In genomic region chr9:40320879-40321667, GRCm38 (mm10) we compare ENCODE assay signal across 7 mouse cellular contexts. TPM values are rescaled to one million over a fixed set of nuclear protein-coding genes. Genes with fewer than 3 reads are reported as not detected.
DNase-seq lines count a peak whose midpoint lies in the region; ATAC-seq and TF ChIP-seq lines count a peak whose summit lies in the region.

No protein-coding gene starts in this region.

- no peaks in the 10 kb centered on the region for H3K27me3 ChIP-seq in heart, postnatal 0 days (ENCODE audit: control insufficient read depth, insufficient read depth, low read length)

- H3K4me1 ChIP-seq in heart, postnatal 0 days (ENCODE audit: control insufficient read depth, insufficient read depth) = peaks cover 29% of the 10 kb centered on the region

- DNase-seq in MN1 (ENCODE audit: low spot score) = peak; percentile 95
- peak; percentile 89 for DNase-seq in adrenal gland, postnatal 10 days
- DNase-seq in fibroblast of lung, adult 2 months (ENCODE audit: low read depth) = peak; percentile 95
- DNase-seq in heart, postnatal 0 days (ENCODE audit: low spot score) = peak; percentile 82
- DNase-seq in kidney, postnatal 10 days = peak; percentile 88
- peak; percentile 89 for DNase-seq in lung, postnatal 25 days (ENCODE audit: low spot score)
- peak; percentile 34 to 81 for DNase-seq in urinary bladder, adult 18-20 months (ENCODE audit: low spot score in 2 of 2)

- no peaks in the 10 kb centered on the region for H3K9me3 ChIP-seq in heart, postnatal 0 days (replicated peaks; ENCODE audit: control insufficient read depth, low read length)

- 0 out of 2 replicates have a peak overlapping the region, but pooled peaks have one; percentile 8 for H3K4me2 ChIP-seq in heart, postnatal 0 days (ENCODE audit: low read depth, low read length)

- peak; percentile 85 for ATAC-seq in heart, postnatal 0 days (ENCODE audit: insufficient read depth, low read depth)

- no peak overlapping the region for H3K4me3 ChIP-seq in heart, postnatal 0 days (ENCODE audit: low read depth, low read length)

- peak; percentile 78; the same call in 1 of the 2 replicates for TF ChIP-seq EP300 in heart, postnatal 0 days (IDR thresholded peaks at IDR 0.05; ENCODE audit: low read depth)

- H3K36me3 ChIP-seq in heart, postnatal 0 days (replicated peaks; ENCODE audit: control insufficient read depth, insufficient read depth, low read length) = no peaks in the 10 kb centered on the region

- TF ChIP-seq CTCF in heart, postnatal 0 days (IDR thresholded peaks at IDR 0.05; ENCODE audit: low read depth) = no peak

- whole genome bisulfite sequencing in heart, postnatal 0 days = 39% methylated on average over 12 of the region's 12 CpGs

- peak overlapping the region; percentile 28; the same call in 1 of the 2 replicates for H3K27ac ChIP-seq in heart, postnatal 0 days (ENCODE audit: low read depth)

- no peak overlapping the region for H3K9ac ChIP-seq in heart, postnatal 0 days (replicated peaks; ENCODE audit: low read depth, low read length)

RNA-seq across cellular contexts. Expression of gene Scn3b, which starts 52.1 kb away (rescaled TPM):
- total RNA-seq in adrenal gland, postnatal 10 days (2021) = 10 to 100 TPM in 1 of 2 experiments, 1 to 10 TPM in 1; 5.6 to 11.8 TPM
- 0.54 and 5.5 TPM in 2 replicates for total RNA-seq in heart, postnatal 0 days (2014; rRNA removed; ENCODE audit: low replicate concordance)
- polyA plus RNA-seq in heart, postnatal 0 days (2015; fragmentation: Nextera tagmentation; extraction: Ambion mirVana) = 0.60 and 0.75 TPM in 2 replicates
